Mouse (Mus musculus): ENCODE data around the gene 1700017B05Rik. TPM values are rescaled to one million over a fixed set of nuclear protein-coding genes. Genes with fewer than 3 reads are reported as not detected.
"Not testable (repeated sequence)": the region's sequence is repeated elsewhere in the genome, so short reads cannot be mapped to it uniquely, and the experiment has no call there.

1700017B05Rik gene
- 10.1 and 10.4 TPM in 2 replicates for polyA plus RNA-seq (2015; fragmentation: Nextera tagmentation; extraction: Ambion mirVana)

DNA sequence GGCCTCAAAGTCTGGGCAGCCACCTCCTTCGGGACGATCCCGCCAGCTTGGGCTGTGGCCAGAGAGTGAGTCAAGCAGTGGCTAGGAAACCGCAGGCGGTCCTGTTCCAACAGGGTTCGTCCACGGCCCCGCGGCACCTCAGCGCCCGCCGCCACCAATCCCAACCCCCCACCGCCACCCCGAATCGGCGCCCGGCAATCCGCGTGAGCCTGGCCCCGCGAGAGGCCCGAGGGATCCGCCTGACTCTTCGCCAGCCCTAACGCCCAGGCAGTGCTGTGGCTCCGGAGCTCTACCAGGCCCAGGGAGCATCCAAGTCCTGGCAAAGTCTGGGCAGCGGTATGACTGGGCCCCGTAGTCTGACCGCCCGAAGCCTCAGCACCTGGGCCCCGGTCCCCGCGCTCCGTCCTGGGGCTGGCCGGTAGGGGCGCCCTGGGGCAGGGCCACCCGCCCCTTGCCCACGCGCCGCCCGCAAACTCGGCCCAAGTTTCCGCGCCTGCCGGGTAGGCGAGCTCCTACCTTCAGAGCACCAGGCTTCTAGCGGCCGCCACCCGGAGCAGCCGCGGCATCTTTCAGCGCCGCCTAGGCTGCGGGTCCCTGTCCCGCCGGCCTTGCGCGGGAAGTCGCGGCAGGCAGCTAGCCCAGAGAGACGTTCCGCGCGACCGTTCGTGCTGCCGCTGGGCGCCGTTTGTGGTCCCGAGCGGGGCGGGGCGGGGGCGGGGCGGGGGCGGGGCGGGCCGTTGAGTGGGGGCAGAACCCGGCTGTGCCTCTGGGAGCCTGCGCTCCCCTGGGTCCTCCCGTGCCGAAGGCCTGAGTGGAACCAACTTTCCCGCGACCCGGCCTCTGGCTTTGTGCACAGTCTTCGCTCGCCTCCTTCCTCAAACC is at the start of gene 1700017B05Rik:
Gene 1700017B05Rik, minus strand, starts transcription at position 700 of the 882 bp plus-strand sequence.
- H3K27me3 ChIP-seq (ENCODE audit: insufficient read depth, low read length): no peaks in the 10 kb centered on the region
- under 1% methylated on average over 73 of the region's 87 CpGs for WGBS (ENCODE audit: insufficient replicate concordance)
- H3K27ac ChIP-seq (ENCODE audit: low read depth): peak within 1 kb of the TSS; percentile 93
- H3K9me3 ChIP-seq (ENCODE audit: low read length): no peaks in the 10 kb centered on the region
- peak within 1 kb of the TSS; percentile 91 for H3K4me2 ChIP-seq (ENCODE audit: low read depth, low read length)
- TF ChIP-seq CTCF (IDR thresholded peaks at IDR 0.05; ENCODE audit: low read depth) (peak; percentile 81), EP300 (IDR thresholded peaks at IDR 0.05; ENCODE audit: low read depth) (no peak)
- peaks cover 21% of the 10 kb centered on the region for H3K36me3 ChIP-seq (replicated peaks; ENCODE audit: insufficient read depth, low read length)
- peaks cover 26% of the 10 kb centered on the region for H3K4me1 ChIP-seq (ENCODE audit: insufficient read depth)
- peak; percentile 86 for ATAC-seq
- peak; percentile 92 for DNase-seq
- peak within 1 kb of the TSS; percentile 94 for H3K9ac ChIP-seq (replicated peaks)
- peak within 1 kb of the TSS; percentile 81 for H3K4me3 ChIP-seq (ENCODE audit: low read depth, low read length)

DNA sequence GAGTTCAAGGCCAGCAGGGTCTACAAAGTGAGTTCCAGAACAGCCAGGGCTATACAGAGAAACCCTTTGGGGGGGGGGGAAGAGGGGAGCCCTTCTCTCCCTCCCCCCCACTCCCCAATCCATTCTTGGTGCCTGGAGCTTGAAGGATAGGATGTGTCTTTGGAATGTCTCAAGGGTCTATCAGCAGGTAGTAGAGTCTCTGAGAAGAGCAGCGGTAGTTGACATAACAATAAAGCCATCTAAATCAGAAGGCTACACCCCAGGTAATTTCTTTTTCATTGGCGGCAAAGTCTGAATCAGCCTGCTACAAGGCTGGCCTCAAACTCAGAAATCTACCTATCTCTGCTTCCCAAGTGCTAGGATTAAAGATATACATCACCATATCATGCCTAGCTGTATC is 48.5 kb upstream of the 1700017B05Rik start:
- 87% methylated on average over 2 of the region's 2 CpGs for WGBS (ENCODE audit: insufficient replicate concordance)
- H3K27ac ChIP-seq (ENCODE audit: low read depth): no peak overlapping the region
- TF ChIP-seq CTCF (IDR thresholded peaks at IDR 0.05; ENCODE audit: low read depth) (no peak), EP300 (IDR thresholded peaks at IDR 0.05; ENCODE audit: low read depth) (no peak)
- no peaks in the 10 kb centered on the region for H3K9me3 ChIP-seq (ENCODE audit: low read length)
- no peak overlapping the region for H3K9ac ChIP-seq (replicated peaks)
- H3K4me3 ChIP-seq (ENCODE audit: low read depth, low read length): no peak overlapping the region
- ATAC-seq (no peak), DNase-seq (no peak)
- no peak overlapping the region for H3K4me2 ChIP-seq (ENCODE audit: low read depth, low read length)
- no peaks in the 10 kb centered on the region for H3K36me3 ChIP-seq (replicated peaks; ENCODE audit: insufficient read depth, low read length)
- peaks cover 6% of the 10 kb centered on the region; the same call in 1 of the 2 replicates for H3K4me1 ChIP-seq (ENCODE audit: insufficient read depth)
- no peaks in the 10 kb centered on the region for H3K27me3 ChIP-seq (ENCODE audit: insufficient read depth, low read length)

GRCm38 (mm10) chr9:57309353-57309752 is 46.9 kb upstream of the 1700017B05Rik start:
- Histone ChIP-seq H3K27ac (ENCODE audit: low read depth) (no peak overlapping the region), H3K27me3 (ENCODE audit: insufficient read depth, low read length) (no peaks in the 10 kb centered on the region), H3K9ac (replicated peaks) (no peak overlapping the region), H3K4me2 (ENCODE audit: low read depth, low read length) (no peak overlapping the region), H3K9me3 (ENCODE audit: low read length) (0 out of 2 replicates have a peak, but pooled peaks cover 2% of the 10 kb centered on the region), H3K36me3 (replicated peaks; ENCODE audit: insufficient read depth, low read length) (no peaks in the 10 kb centered on the region), H3K4me1 (ENCODE audit: insufficient read depth) (peaks cover 7% of the 10 kb centered on the region; the same call in 1 of the 2 replicates), H3K4me3 (ENCODE audit: low read depth, low read length) (no peak overlapping the region)
- DNase-seq (no peak), ATAC-seq (no peak)
- 86% methylated on average over 4 of the region's 4 CpGs for WGBS (ENCODE audit: insufficient replicate concordance)
- TF ChIP-seq CTCF (IDR thresholded peaks at IDR 0.05; ENCODE audit: low read depth) (no peak), EP300 (IDR thresholded peaks at IDR 0.05; ENCODE audit: low read depth) (no peak)

- WGBS (ENCODE audit: insufficient replicate concordance): 45% methylated on average over 4 of the region's 4 CpGs
- H3K4me3 ChIP-seq (ENCODE audit: low read depth, low read length): no peak overlapping the region
- no peak for TF ChIP-seq EP300 (IDR thresholded peaks at IDR 0.05; ENCODE audit: low read depth)
- TF ChIP-seq CTCF (IDR thresholded peaks at IDR 0.05; ENCODE audit: low read depth): no peak
- H3K36me3 ChIP-seq (replicated peaks; ENCODE audit: insufficient read depth, low read length): no peaks in the 10 kb centered on the region
- no peak overlapping the region for H3K27ac ChIP-seq (ENCODE audit: low read depth)
- H3K4me2 ChIP-seq (ENCODE audit: low read depth, low read length): no peak overlapping the region
- no peak overlapping the region for H3K9ac ChIP-seq (replicated peaks)
- H3K4me1 ChIP-seq (ENCODE audit: insufficient read depth): peaks cover 10% of the 10 kb centered on the region
- ATAC-seq (no peak), DNase-seq (no peak)
- 0 out of 2 replicates have a peak, but pooled peaks cover 2% of the 10 kb centered on the region for H3K9me3 ChIP-seq (ENCODE audit: low read length)
- no peaks in the 10 kb centered on the region for H3K27me3 ChIP-seq (ENCODE audit: insufficient read depth, low read length)
Observed at GRCm38 (mm10) chr9:57307456-57307855, 45.0 kb upstream of the 1700017B05Rik start.

DNA sequence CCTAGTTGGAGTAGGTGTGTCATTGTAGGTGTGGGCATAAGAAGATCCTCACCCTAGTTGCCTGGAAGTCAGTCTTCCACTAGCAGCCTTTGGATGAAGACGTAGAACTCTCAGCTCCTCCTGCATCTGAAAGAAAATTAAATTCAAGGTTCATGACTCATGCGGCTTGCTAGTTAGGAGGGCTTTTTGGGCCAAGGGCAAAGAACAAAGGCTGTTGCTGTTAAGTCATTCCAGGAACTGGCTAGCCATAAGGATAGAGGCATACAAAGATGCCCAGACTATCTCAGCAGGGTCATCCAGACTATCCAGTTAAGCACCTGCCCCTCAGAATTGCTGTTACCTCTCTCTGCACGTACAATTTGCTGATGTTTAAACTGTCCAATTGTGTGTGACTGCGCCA is 42.3 kb upstream of the 1700017B05Rik start:
- ATAC-seq; H3K9ac ChIP-seq (replicated peaks); H3K9me3 ChIP-seq (ENCODE audit: low read length); H3K4me2 ChIP-seq (ENCODE audit: low read depth, low read length); H3K27ac ChIP-seq (ENCODE audit: low read depth); H3K27me3 ChIP-seq (ENCODE audit: insufficient read depth, low read length); H3K4me3 ChIP-seq (ENCODE audit: low read depth, low read length); DNase-seq; H3K36me3 ChIP-seq (replicated peaks; ENCODE audit: insufficient read depth, low read length): not testable (repeated sequence)
- WGBS (ENCODE audit: insufficient replicate concordance): 95% methylated on average over 4 of the region's 4 CpGs
- peaks cover 37% of the 10 kb centered on the region for H3K4me1 ChIP-seq (ENCODE audit: insufficient read depth)

- H3K27me3 ChIP-seq (ENCODE audit: insufficient read depth, low read length): no peaks in the 10 kb centered on the region
- no peak overlapping the region for H3K4me3 ChIP-seq (ENCODE audit: low read depth, low read length)
- H3K9ac ChIP-seq (replicated peaks): no peak overlapping the region
- no peak overlapping the region for H3K4me2 ChIP-seq (ENCODE audit: low read depth, low read length)
- no peak overlapping the region for H3K27ac ChIP-seq (ENCODE audit: low read depth)
- no peaks in the 10 kb centered on the region for H3K36me3 ChIP-seq (replicated peaks; ENCODE audit: insufficient read depth, low read length)
- H3K4me1 ChIP-seq (ENCODE audit: insufficient read depth): peaks cover 40% of the 10 kb centered on the region
- 89% methylated on average over 2 of the region's 2 CpGs for WGBS (ENCODE audit: insufficient replicate concordance)
- H3K9me3 ChIP-seq (ENCODE audit: low read length): 0 out of 2 replicates have a peak, but pooled peaks cover 2% of the 10 kb centered on the region
- ATAC-seq (no peak), DNase-seq (no peak)
- TF ChIP-seq CTCF (IDR thresholded peaks at IDR 0.05; ENCODE audit: low read depth) (no peak), EP300 (IDR thresholded peaks at IDR 0.05; ENCODE audit: low read depth) (no peak)
Observed at GRCm38 (mm10) chr9:57304251-57304650, 41.8 kb upstream of the 1700017B05Rik start.
